Mouse (Mus musculus) left cerebral cortex, adult 18-20 months (tissue): ENCODE results near the gene Olfr401. TPM values are rescaled to one million over a fixed set of nuclear protein-coding genes. Genes with fewer than 3 reads are reported as not detected.
"Not testable (repeated sequence)": the region's sequence is repeated elsewhere in the genome, so short reads cannot be mapped to it uniquely, and the experiment has no call there.

ENCODE experiments used
- DNase-seq, 2 experiments: peaks; one replicate each; pipeline ENCODE4 v3.0.0; 2021 to 2022; ENCODE audit warnings: low spot score in 2 of 2, mixed read lengths in 1 of 2
- long read RNA-seq, 2 experiments: library from polyadenylated mRNA; stranded (forward); transcript quantifications; one replicate each; pipeline ENCODE4 v2.0.0; 2021
- total RNA-seq, 2 experiments: library from RNA; stranded (reverse); gene quantifications; 2 replicates each; pipeline ENCODE4 v1.2.3; 2021

The Olfr401 gene
- not detected for total RNA-seq
- long read RNA-seq, experiment 1, result 0 reads
- long read RNA-seq, experiment 2, result 0 reads

- DNase-seq, result no peak
These were observed at the start of gene Olfr401 for GRCm38 (mm10) chr11:74113412-74113811. Olfr401 (plus strand) TSS chr11:74113712.

GRCm38 (mm10) chr11:74069655-74070054, 43.9 kb upstream of the Olfr401 start, which contains the start of gene Zfp616:
Zfp616 (plus strand) TSS chr11:74069955.
- DNase-seq, result no peak

- no peak for DNase-seq
These were observed 12.8 kb upstream of the Olfr401 start for GRCm38 (mm10) chr11:74100724-74101123.

GRCm38 (mm10) chr11:74101507-74101906, 12.0 kb upstream of the Olfr401 start:
- DNase-seq, result no peak

GRCm38 (mm10) chr11:74105066-74105465, 8.4 kb upstream of the Olfr401 start:
- DNase-seq, result no peak

- DNase-seq, result not testable (repeated sequence)
These were observed 26.5 kb downstream of the Olfr401 start for GRCm38 (mm10) chr11:74140001-74140400.

- no peak for DNase-seq
These were observed 32.4 kb downstream of the Olfr401 start for GRCm38 (mm10) chr11:74145866-74146265.

GRCm38 (mm10) chr11:74153229-74153628, 39.7 kb downstream of the Olfr401 start, which contains the start of gene Olfr402:
Olfr402 (plus strand) TSS chr11:74153529.
- DNase-seq, result no peak

GRCm38 (mm10) chr11:74168771-74169170, 55.3 kb downstream of the Olfr401 start:
- DNase-seq, result no peak

Other genes with a start within 250 kb of the Olfr401 start
- gene Olfr394, start 222.9 kb upstream of the Olfr401 start, total RNA-seq, result not detected
- not detected for gene Olfr395, start 204.4 kb upstream of the Olfr401 start, total RNA-seq
- gene Olfr23, start 177.0 kb upstream of the Olfr401 start, total RNA-seq, result not detected
- not detected for gene Olfr397, start 152.9 kb upstream of the Olfr401 start, total RNA-seq
- not detected for gene Olfr398, start 123.3 kb upstream of the Olfr401 start, total RNA-seq
- not detected for gene Olfr139, start 57.2 kb upstream of the Olfr401 start, total RNA-seq
- gene Olfr399, start 57.1 kb upstream of the Olfr401 start, total RNA-seq, result not detected
- not detected for gene Zfp616, start 43.8 kb upstream of the Olfr401 start, total RNA-seq
- gene Olfr402, start 39.8 kb downstream of the Olfr401 start, total RNA-seq, result not detected
- not detected for gene Olfr403, start 72.5 kb downstream of the Olfr401 start, total RNA-seq
- not detected for gene Olfr43, start 97.7 kb downstream of the Olfr401 start, total RNA-seq
- not detected for gene Olfr406, start 146.1 kb downstream of the Olfr401 start, total RNA-seq
- not detected for gene Olfr59, start 170.0 kb downstream of the Olfr401 start, total RNA-seq
- not detected for gene Olfr410, start 224.3 kb downstream of the Olfr401 start, total RNA-seq
- gene Olfr411, start 238.9 kb downstream of the Olfr401 start, total RNA-seq, result not detected
- not detected for gene Olfr412, start 248.4 kb downstream of the Olfr401 start, total RNA-seq